Mouse (Mus musculus) C2C12 (cell line): ENCODE data around the gene Mapk8.

Experiments
- CEBPB ChIP-seq: IDR thresholded peaks from one replicate; pipeline ENCODE4 v1.6.1; 2011; ENCODE audit warnings: low read depth, mild to moderate bottlenecking, control low read depth, moderate library complexity
- CTCF ChIP-seq: IDR thresholded peaks from one replicate; pipeline ENCODE4 v1.5.1; 2011; ENCODE audit not compliant: control insufficient read depth, insufficient read depth, insufficient read length
- FOSL1 ChIP-seq: IDR thresholded peaks from one replicate; pipeline ENCODE4 v1.8.0; 2011; ENCODE audit warnings: mild to moderate bottlenecking, low read length; ENCODE audit not compliant: poor library complexity, insufficient read depth, severe bottlenecking
- MAX ChIP-seq: IDR thresholded peaks from one replicate; pipeline ENCODE4 v1.6.1; 2011; ENCODE audit warnings: mild to moderate bottlenecking, control low read depth
- MYOG ChIP-seq: IDR thresholded peaks from one replicate; pipeline ENCODE4 v1.6.1; 2011; ENCODE audit not compliant: control insufficient read depth, insufficient read length; ENCODE audit errors: extremely low read depth
- USF1 ChIP-seq: IDR thresholded peaks from one replicate; pipeline ENCODE4 v1.6.1; 2011; ENCODE audit warnings: low read depth, mild to moderate bottlenecking, control low read depth, moderate library complexity

DNA sequence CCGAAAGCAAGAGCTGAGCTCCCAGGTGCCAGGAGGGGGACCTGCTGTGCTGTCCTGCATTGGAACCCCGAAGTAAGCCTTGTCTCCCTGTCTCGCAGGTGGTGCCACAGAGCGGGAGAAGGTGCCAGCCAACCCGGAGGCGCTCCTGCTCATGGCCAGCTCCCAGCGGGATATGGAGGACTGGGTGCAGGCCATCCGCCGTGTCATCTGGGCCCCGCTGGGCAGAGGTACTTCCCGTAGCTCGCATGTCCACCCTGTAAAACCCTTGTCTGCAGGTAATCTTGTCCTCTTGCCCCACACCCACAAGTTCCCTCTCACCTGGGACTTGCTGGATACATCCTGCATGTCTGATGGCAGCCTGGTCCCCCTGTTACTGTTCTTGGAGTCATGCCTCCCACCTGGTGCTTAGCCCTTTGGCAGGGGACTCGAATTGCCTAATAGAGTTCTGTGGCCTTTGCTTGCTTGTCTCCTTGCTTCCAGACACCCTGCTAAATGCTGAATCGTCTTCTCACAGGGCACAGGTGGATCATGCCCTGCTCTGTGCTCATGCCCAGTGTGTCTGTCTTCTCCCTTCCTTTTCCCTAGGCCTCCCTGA lies 103.7 kb downstream of the Mapk8 start:
- TF ChIP-seq CTCF (no peak), MAX (no peak), CEBPB (no peak), FOSL1 (no peak), MYOG (no peak), USF1 (no peak)
